Mouse (Mus musculus): Measurements from ENCODE around the gene Rps27. TPM values are rescaled to one million over a fixed set of nuclear protein-coding genes. Genes with fewer than 3 reads are reported as not detected.

The Rps27 gene
- total RNA-seq, 2 experiments from 2014 or later, result 834 to 845 TPM

- intact Hi-C loops (cut with DNase I), result no loop called here
These were observed 15.9 kb downstream of the Rps27 start for GRCm38 (mm10) chr3:90197548-90197947.

GRCm38 (mm10) chr3:90195644-90196043, 17.8 kb downstream of the Rps27 start:
- intact Hi-C loops (cut with DNase I), result no loop called here
- no peak for DNase-seq (ENCODE audit: low spot score in 2 of 2)

More at GRCm38 (mm10) chr3:90197548-90197947, 15.9 kb downstream of the Rps27 start:
- DNase-seq (ENCODE audit: low spot score in 2 of 2), result no peak

DNA sequence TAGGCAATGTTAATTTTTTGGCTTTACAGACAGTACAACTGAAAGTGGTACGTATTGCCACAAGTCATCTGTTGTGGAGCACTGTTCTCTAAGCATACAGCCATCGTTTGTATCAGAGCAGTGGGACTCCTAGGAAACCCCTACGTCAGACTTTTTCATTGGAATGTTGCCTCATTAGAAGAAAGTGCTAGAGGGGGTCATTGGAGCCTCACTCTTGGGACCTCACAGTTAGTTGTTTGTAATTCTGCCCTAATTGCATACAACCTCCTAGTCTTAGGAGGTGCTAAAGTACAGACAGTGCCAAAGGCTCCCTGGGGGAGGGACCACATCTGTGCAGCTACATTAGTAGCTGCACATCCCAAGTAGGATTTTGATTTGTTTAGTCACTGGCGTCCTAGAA, 18.7 kb downstream of the Rps27 start:
- intact Hi-C loops (cut with DNase I), result no loop called here
- no peak for DNase-seq (ENCODE audit: low spot score in 2 of 2)

DNA sequence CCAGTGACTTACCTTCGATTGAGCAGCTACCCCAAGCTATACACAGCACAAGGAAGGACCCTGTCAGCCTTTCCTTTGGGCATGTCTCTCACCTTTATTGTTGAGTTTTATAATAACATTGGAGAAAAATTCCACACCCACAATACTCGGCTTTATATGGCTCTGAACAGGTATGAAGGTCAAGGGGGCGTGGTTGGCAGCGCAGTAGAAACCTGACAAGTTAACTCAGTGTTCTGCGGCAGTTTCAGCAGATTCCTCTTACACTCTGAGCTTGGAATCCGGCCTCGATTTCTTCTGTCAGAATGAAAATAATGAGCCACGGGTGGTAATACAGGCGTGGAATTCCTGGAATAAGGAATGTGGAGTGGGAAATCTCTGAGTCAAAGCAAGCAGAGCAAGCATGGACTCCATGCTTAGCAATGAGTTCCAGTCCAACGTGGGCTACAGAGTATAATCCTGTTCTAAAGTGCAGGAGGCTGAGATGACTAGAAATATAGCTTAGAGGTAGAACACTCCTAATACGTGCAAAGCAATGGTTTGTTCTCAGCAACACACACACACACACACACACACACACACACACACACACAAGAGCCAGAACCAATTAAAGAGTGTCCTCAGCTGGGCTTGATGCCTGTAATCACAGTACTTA, 22.5 kb downstream of the Rps27 start:
- intact Hi-C loops (cut with DNase I), result no loop called here
- no peak for DNase-seq (ENCODE audit: low spot score in 2 of 2)

DNA sequence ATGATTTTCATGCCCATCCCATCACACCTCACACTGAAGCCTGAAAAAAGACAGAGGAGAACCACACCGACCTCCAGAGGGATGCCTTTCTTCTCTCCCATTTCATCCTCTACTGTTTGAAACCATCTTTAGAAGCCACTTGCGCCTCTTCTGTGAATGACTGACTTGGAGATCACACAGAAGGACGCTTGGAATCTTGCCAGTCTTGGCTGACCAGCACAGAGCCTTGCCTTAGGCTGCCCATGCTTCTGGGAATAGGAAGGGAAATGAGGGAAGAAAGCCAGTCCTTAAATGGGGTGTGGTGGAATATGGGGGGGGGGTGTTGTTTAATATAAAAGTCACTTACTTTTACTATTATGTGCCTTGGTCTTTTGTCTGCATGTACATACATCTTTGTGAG, 29.9 kb downstream of the Rps27 start:
- no peak for DNase-seq (ENCODE audit: low spot score in 2 of 2)
- intact Hi-C loops (cut with DNase I), result no loop called here

GRCm38 (mm10) chr3:90179566-90179965, 33.9 kb downstream of the Rps27 start:
- intact Hi-C loops (cut with DNase I), result no loop called here

More at GRCm38 (mm10) chr3:90179566-90179965, 33.9 kb downstream of the Rps27 start:
- DNase-seq (ENCODE audit: low spot score in 2 of 2), result no peak

Other genes starting within 250 kb of the Rps27 start
- 10 to 100 TPM; 79.4 to 87.6 TPM for gene Hax1, start 214.9 kb downstream of the Rps27 start, total RNA-seq (2021)
- 10 to 100 TPM; 91.4 to 93.6 TPM for gene 4933434E20Rik, start 162.0 kb downstream of the Rps27 start, total RNA-seq (2021)
- 100 to 1,000 TPM; 165 to 202 TPM for gene Ubap2l, start 161.0 kb downstream of the Rps27 start, total RNA-seq (2021)
- 100 to 1,000 TPM; 178 to 184 TPM for gene Tpm3, start 141.0 kb downstream of the Rps27 start, total RNA-seq (2021)
- gene Nup210l, start 109.5 kb downstream of the Rps27 start, total RNA-seq (2021), result under 1 TPM; 0.32 to 0.43 TPM
- gene Rab13, start within 50 bp of the Rps27 start, total RNA-seq (2021), result 1 to 10 TPM; 5.7 to 6.5 TPM
- 10 to 100 TPM; 45.0 to 45.3 TPM for gene Jtb, start 17.9 kb upstream of the Rps27 start, total RNA-seq (2021)
- not detected for gene Creb3l4, start 29.9 kb upstream of the Rps27 start, total RNA-seq (2021)
- gene Slc39a1, start 34.5 kb upstream of the Rps27 start, total RNA-seq (2021), result 10 to 100 TPM; 45.8 to 51.9 TPM
- 10 to 100 TPM; 34.1 to 38.1 TPM for gene Crtc2, start 40.5 kb upstream of the Rps27 start, total RNA-seq (2021)
- 10 to 100 TPM; 34.8 to 39.8 TPM for gene Dennd4b, start 51.5 kb upstream of the Rps27 start, total RNA-seq (2021)
- 10 to 100 TPM; 85.1 to 97.8 TPM for gene Gatad2b, start 79.5 kb upstream of the Rps27 start, total RNA-seq (2021)
- 1 to 10 TPM; 4.8 to 6.2 TPM for gene Slc27a3, start 176.3 kb upstream of the Rps27 start, total RNA-seq (2021)
- 10 to 100 TPM; 57.6 to 70.1 TPM for gene Ints3, start 220.0 kb upstream of the Rps27 start, total RNA-seq (2021)